Mouse (Mus musculus) lung, postnatal 0 days (tissue): ENCODE measurements around the gene Smpd3.

Experiments used
- CTCF ChIP-seq: IDR thresholded peaks from 2 replicates; pipeline ENCODE4 v1.5.1; 2016; ENCODE audit warnings: antibody characterized with exemption, mild to moderate bottlenecking
- EP300 ChIP-seq: IDR thresholded peaks from 2 replicates; pipeline ENCODE4 v1.6.1; 2016; ENCODE audit warnings: antibody characterized with exemption, mild to moderate bottlenecking, control low read depth

GRCm38 (mm10) chr8:106305301-106305700, 32.5 kb downstream of the Smpd3 start:
- TF ChIP-seq CTCF = no peak
- TF ChIP-seq EP300 = no peak
